Mouse (Mus musculus) cerebellum, adult 2 months (tissue): ENCODE data around the gene Col11a1.

ENCODE experiments used
- CTCF ChIP-seq: fragments of 200-500 bp; IDR thresholded peaks from 2 replicates; pipeline ENCODE4 v1.5.1; 2011; ENCODE audit warnings: low read depth, mild to moderate bottlenecking, control low read depth, low read length, moderate library complexity, borderline replicate concordance; ENCODE audit not compliant: insufficient read depth
- POLR2A ChIP-seq: fragments of 200-500 bp; IDR thresholded peaks from 2 replicates; pipeline ENCODE4 v1.6.1; 2011; ENCODE audit warnings: low read length, control low read depth, borderline replicate concordance; ENCODE audit not compliant: insufficient read depth

GRCm38 (mm10) chr3:114099335-114099734 lies 69.0 kb downstream of the Col11a1 start:
- TF ChIP-seq CTCF: no peak
- no peak for TF ChIP-seq POLR2A
